Mouse (Mus musculus) liver, embryonic 11.5 days (tissue): ENCODE measurements around the gene Mad1l1. TPM values are rescaled to one million over a fixed set of nuclear protein-coding genes. Genes with fewer than 3 reads are reported as not detected.

Experiments used
- ATAC-seq: fragments of 200-750 bp; cut with Nextera tagmentation; replicated peaks from 2 replicates; pipeline ENCODE4 v1.8.0; 2017; ENCODE audit warnings: moderate number of reproducible peaks, mild to moderate bottlenecking, moderate TSS enrichment, moderate library complexity; ENCODE audit not compliant: low FRiP score
- DNase-seq: peaks from one replicate; pipeline ENCODE4 v3.0.0-alpha.2; 2017; ENCODE audit warnings: low spot score
- H3K27ac ChIP-seq: fragments of 300-500 bp; sonication (generic); 2 replicates; pipeline ENCODE4 v1.5.1; 2014; ENCODE audit warnings: mild to moderate bottlenecking, low read depth, low read length, control low read depth
- H3K27me3 ChIP-seq: fragments of 300-500 bp; sonication (generic); replicated peaks from 2 replicates; pipeline ENCODE4 v1.6.1; 2014; ENCODE audit warnings: low read length, mixed read lengths; ENCODE audit not compliant: control insufficient read depth, insufficient read depth
- H3K36me3 ChIP-seq: fragments of 300-500 bp; sonication (generic); 2 replicates; pipeline ENCODE4 v1.6.1; 2014; ENCODE audit warnings: mild to moderate bottlenecking, low read length, moderate library complexity, mixed read lengths; ENCODE audit not compliant: control insufficient read depth, insufficient read depth
- H3K4me1 ChIP-seq: fragments of 300-500 bp; sonication (generic); replicated peaks from 2 replicates; pipeline ENCODE4 v1.6.1; 2014; ENCODE audit warnings: low read length, mixed read lengths; ENCODE audit not compliant: control insufficient read depth, insufficient read depth
- H3K4me2 ChIP-seq: fragments of 300-500 bp; sonication (generic); 2 replicates; pipeline ENCODE4 v1.6.1; 2014; ENCODE audit warnings: mild to moderate bottlenecking, control low read depth, moderate library complexity
- H3K4me3 ChIP-seq: fragments of 300-500 bp; sonication (generic); 2 replicates; pipeline ENCODE4 v1.5.1; 2014; ENCODE audit warnings: low read depth, low read length, control low read depth
- H3K9ac ChIP-seq: fragments of 300-500 bp; sonication (generic); 2 replicates; pipeline ENCODE4 v1.6.1; 2014; ENCODE audit warnings: low read depth, low read length, control low read depth
- H3K9me3 ChIP-seq: fragments of 300-500 bp; sonication (generic); 2 replicates; pipeline ENCODE4 v1.6.1; 2016; ENCODE audit warnings: low read length, inconsistent platforms, mixed read lengths; ENCODE audit not compliant: control insufficient read depth
- WGBS: fragments of 180-500 bp; shearing (Covaris S2); extraction: QIAGEN DNeasy Blood & Tissue Kit; methylation state at CpG from one replicate; pipeline ENCODE4 v1.1.7; 2014; 5-methylcytosine and 5-hydroxymethylcytosine counted together
- polyA plus RNA-seq: library from polyadenylated mRNA; unstranded; fragments of >200 nt; fragmentation: Nextera tagmentation; extraction: Ambion mirVana; gene quantifications from 2 replicates; pipeline ENCODE4 v1.2.1, GENCODE M21; 2014

The Mad1l1 gene
- polyA plus RNA-seq, 1 experiment from 2014 or later = 43.0 TPM

DNA sequence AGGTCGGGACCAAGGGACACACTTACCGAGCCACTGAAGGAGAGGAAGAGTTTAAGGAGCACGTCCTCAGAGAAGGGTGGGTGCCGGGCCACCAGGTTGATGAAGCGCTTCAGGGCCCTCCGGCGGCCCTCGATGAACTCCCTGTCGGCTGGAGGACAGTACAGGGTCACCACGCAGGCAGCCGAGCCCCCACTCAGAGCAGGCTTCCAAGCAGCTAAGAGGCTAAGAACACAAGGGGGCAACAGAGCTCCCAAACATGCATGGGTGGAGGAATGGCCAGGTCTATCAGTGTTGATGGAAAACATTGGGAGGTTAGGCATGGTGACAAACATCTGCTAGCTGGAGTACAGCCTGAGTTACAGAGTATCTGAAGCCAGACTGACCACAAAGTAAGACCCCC, 34.6 kb upstream of the Mad1l1 start:
- no peak for ATAC-seq
- H3K4me3 ChIP-seq = no peak overlapping the region
- H3K4me1 ChIP-seq = no peaks in the 10 kb centered on the region
- 87% methylated on average over 11 of the region's 11 CpGs for WGBS
- no peak overlapping the region for H3K4me2 ChIP-seq
- H3K9ac ChIP-seq = no peak overlapping the region
- no peak for DNase-seq
- no peaks in the 10 kb centered on the region for H3K9me3 ChIP-seq
- H3K36me3 ChIP-seq = peaks cover 42% of the 10 kb centered on the region
- no peaks in the 10 kb centered on the region for H3K27me3 ChIP-seq
- H3K27ac ChIP-seq = no peak overlapping the region

DNA sequence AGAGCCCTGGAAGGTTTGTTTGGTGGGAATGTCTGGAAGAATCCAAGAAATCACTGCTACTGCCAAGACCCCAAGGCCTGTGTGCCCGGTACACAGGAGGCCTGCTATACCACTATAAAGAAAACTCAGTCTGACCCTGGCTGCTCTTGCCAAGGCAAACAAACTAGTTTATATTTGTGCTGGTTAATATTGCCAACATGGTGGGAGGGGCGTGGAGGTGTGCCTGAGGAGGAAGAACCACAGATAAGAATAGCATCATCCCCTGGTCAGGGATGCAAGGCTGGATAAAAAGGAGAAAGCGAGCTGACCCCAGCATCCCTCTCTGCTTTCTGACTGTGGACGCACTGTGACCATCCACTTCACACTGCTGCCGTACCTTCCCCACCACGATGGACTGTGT, 31.0 kb upstream of the Mad1l1 start:
- no peaks in the 10 kb centered on the region for H3K27me3 ChIP-seq
- no peak overlapping the region for H3K4me3 ChIP-seq
- no peak overlapping the region for H3K9ac ChIP-seq
- peaks cover 29% of the 10 kb centered on the region for H3K36me3 ChIP-seq
- WGBS = 89% methylated on average over 6 of the region's 6 CpGs
- H3K4me2 ChIP-seq = no peak overlapping the region
- no peak for ATAC-seq
- H3K9me3 ChIP-seq = no peaks in the 10 kb centered on the region
- no peak overlapping the region for H3K27ac ChIP-seq
- H3K4me1 ChIP-seq = peaks cover 4% of the 10 kb centered on the region; the same call in 1 of the 2 replicates
- DNase-seq = no peak

DNA sequence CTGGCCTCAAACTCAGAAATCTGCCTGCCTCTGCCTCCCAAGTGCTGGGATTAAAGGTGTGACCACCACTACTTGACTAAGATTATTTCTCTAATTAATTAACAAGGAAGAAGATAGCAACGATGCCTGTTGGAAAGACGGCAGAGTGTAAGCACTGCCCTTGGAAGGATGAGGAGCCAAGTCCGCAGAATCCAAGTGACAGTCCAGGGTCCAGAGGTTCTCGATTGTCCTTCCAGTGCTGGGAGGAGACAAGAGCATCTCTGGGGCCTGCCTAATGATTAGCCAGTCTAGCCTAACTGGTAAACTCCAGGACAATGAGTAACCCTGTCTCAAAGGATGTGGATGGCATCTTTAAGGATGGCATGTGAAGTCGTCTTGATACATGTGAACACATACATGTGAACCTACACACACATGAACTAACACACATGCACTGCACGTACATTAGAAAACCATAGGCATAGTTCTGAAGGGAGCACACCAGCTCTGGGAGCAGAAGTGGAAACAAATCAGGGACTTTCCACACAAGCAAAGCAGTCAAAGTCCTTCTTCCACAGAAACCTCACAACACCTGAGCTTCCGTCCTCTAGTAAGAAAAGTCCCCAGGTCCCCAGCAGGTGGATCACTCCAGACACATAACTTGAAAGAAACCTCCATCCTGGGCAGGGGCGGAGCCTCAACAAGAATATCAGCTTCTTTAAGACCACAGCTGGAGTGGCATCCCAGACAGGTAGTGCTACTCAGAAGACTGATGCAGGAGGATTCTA, 29.6 kb upstream of the Mad1l1 start:
- no peaks in the 10 kb centered on the region for H3K9me3 ChIP-seq
- no peak overlapping the region for H3K9ac ChIP-seq
- no peaks in the 10 kb centered on the region for H3K27me3 ChIP-seq
- H3K4me1 ChIP-seq = peaks cover 4% of the 10 kb centered on the region; the same call in 1 of the 2 replicates
- no peak overlapping the region for H3K4me2 ChIP-seq
- WGBS = 90% methylated on average over 8 of the region's 8 CpGs
- DNase-seq (no peak), ATAC-seq (no peak)
- peaks cover 29% of the 10 kb centered on the region for H3K36me3 ChIP-seq
- H3K4me3 ChIP-seq = no peak overlapping the region
- H3K27ac ChIP-seq = no peak overlapping the region

DNA sequence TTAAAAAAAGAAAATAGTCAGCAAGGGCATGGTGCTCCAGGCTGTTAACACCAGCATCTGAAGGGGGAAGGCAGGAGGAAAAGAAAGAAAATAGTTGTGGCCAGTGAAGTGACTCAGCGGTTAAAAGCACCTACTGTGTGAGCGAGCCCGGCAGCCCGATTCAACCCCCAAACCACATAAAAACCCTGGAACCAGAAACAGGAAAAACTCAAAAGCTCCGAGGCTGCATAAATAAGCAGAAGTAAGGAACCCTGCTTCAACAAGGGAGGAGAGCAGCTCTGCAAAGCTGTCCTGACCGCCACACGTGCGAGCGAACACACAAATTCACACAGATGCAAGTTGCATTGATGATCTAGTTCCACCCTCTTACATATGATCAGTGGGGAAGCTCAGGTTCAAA, 28.5 kb upstream of the Mad1l1 start:
- H3K4me1 ChIP-seq = peaks cover 4% of the 10 kb centered on the region; the same call in 1 of the 2 replicates
- peaks cover 30% of the 10 kb centered on the region for H3K36me3 ChIP-seq
- ATAC-seq (no peak), DNase-seq (no peak)
- 82% methylated on average over 9 of the region's 9 CpGs for whole genome bisulfite sequencing
- no peak overlapping the region for H3K27ac ChIP-seq
- no peak overlapping the region for H3K4me2 ChIP-seq
- H3K9me3 ChIP-seq = no peaks in the 10 kb centered on the region
- H3K27me3 ChIP-seq = no peaks in the 10 kb centered on the region
- no peak overlapping the region for H3K9ac ChIP-seq
- no peak overlapping the region for H3K4me3 ChIP-seq

DNA sequence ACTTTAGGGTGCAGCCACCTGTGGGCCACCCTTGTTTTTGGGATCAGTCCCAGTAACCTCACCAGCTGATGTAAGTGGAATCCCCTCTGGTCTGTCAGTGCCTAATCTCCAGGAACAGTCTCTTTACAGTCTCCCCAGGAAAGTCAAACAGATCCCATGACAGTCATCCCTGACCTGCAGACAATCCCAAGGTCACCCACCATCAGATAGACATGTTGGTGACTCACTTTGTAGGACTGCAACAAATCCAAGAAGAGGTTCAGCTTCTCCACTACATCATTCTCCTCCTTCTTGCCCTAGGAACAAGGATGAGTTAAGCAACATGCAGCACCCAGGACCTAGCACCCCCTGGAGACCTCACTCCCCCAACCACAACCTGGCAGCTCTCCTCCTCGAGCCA, 24.7 kb upstream of the Mad1l1 start:
- ATAC-seq = no peak

DNA sequence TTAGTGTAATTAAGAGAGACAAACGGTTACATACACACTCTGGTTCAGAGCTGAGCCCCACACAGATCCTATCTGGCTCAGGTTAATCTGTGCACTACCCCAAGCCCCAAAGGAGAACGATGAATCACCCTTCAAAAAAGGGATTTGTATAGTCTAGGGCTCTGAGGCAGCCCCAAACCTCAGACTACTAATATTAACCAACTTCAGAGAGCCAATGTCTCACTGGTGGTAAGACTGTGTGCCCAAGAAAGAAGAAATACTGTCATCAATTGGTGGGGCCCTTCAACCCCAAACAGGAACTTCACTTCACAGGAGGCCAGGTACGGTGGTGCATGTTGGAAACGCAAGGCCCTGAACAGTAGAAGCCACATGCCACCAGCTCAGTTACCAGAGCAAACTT, 23.9 kb upstream of the Mad1l1 start:
- no peaks in the 10 kb centered on the region for H3K9me3 ChIP-seq
- DNase-seq = no peak
- H3K4me1 ChIP-seq = peaks cover 4% of the 10 kb centered on the region; the same call in 1 of the 2 replicates
- no peak overlapping the region for H3K27ac ChIP-seq
- no peaks in the 10 kb centered on the region for H3K27me3 ChIP-seq
- H3K4me2 ChIP-seq = no peak overlapping the region
- H3K4me3 ChIP-seq = no peak overlapping the region
- no peak overlapping the region for H3K9ac ChIP-seq
- 90% methylated on average over 4 of the region's 4 CpGs for WGBS
- peaks cover 15% of the 10 kb centered on the region; the same call in 1 of the 2 replicates for H3K36me3 ChIP-seq
- ATAC-seq = no peak

More for the DNA sequence above, 24.7 kb upstream of the Mad1l1 start:
- peaks cover 4% of the 10 kb centered on the region; the same call in 1 of the 2 replicates for H3K4me1 ChIP-seq
- H3K36me3 ChIP-seq = peaks cover 14% of the 10 kb centered on the region; the same call in 1 of the 2 replicates
- no peaks in the 10 kb centered on the region for H3K27me3 ChIP-seq
- H3K4me3 ChIP-seq = no peak overlapping the region
- no peak for DNase-seq
- H3K9me3 ChIP-seq = no peaks in the 10 kb centered on the region
- H3K27ac ChIP-seq = no peak overlapping the region
- whole genome bisulfite sequencing = 65% methylated on average over 1 of the region's 1 CpGs
- no peak overlapping the region for H3K9ac ChIP-seq
- no peak overlapping the region for H3K4me2 ChIP-seq

DNA sequence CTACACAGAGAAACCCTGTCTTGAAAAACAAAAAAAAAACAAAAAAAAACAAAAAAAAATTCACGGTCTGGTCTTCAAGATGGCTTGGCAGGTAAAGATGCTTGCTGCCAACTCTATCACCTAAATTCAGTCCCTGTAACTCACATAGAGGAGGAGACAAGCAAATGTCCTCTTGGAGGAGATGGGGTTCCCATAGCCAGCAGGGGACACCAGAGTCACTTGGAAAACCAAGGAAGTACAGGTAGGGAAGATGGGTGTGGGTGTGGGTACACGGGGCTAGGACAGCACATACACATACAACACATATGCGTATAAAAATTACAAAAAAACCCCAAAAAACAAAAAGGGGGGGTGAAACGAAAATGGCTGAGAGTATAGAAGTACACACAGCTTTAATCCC, 21.5 kb upstream of the Mad1l1 start:
- H3K4me1 ChIP-seq = no peaks in the 10 kb centered on the region
- peaks cover 34% of the 10 kb centered on the region for H3K36me3 ChIP-seq
- no peaks in the 10 kb centered on the region for H3K27me3 ChIP-seq
- WGBS = 82% methylated on average over 4 of the region's 4 CpGs
- H3K4me3 ChIP-seq = no peak overlapping the region
- ATAC-seq (no peak), DNase-seq (no peak)
- H3K27ac ChIP-seq = no peak overlapping the region
- H3K9ac ChIP-seq = no peak overlapping the region
- no peak overlapping the region for H3K4me2 ChIP-seq
- H3K9me3 ChIP-seq = 0 out of 2 replicates have a peak, but pooled peaks cover 2% of the 10 kb centered on the region

DNA sequence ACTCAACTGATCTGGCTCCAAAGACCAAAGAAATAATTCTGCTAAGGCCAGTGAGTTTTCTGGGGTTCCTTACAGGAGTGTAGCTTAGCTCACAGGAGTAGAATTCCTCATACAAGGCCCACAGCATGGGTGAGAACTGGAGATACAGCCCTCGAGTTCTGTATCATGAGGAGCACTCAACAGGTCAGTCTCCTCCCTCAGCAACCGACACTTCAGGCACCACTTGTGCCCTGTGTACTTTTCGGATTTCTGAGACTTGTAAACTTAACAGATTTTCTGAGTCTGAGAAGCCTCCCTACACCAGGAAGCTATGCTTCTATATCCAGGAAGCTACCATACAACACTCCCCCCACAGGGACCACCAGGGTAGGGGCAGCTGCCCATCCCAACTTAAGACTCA, 18.5 kb upstream of the Mad1l1 start:
- no peak overlapping the region for H3K9ac ChIP-seq
- H3K4me2 ChIP-seq = no peak overlapping the region
- 80% methylated on average over 3 of the region's 3 CpGs for WGBS
- 0 out of 2 replicates have a peak, but pooled peaks cover 2% of the 10 kb centered on the region for H3K9me3 ChIP-seq
- no peaks in the 10 kb centered on the region for H3K27me3 ChIP-seq
- peaks cover 31% of the 10 kb centered on the region for H3K36me3 ChIP-seq
- H3K4me3 ChIP-seq = no peak overlapping the region
- no peak for ATAC-seq
- H3K27ac ChIP-seq = no peak overlapping the region
- no peaks in the 10 kb centered on the region for H3K4me1 ChIP-seq
- no peak for DNase-seq

DNA sequence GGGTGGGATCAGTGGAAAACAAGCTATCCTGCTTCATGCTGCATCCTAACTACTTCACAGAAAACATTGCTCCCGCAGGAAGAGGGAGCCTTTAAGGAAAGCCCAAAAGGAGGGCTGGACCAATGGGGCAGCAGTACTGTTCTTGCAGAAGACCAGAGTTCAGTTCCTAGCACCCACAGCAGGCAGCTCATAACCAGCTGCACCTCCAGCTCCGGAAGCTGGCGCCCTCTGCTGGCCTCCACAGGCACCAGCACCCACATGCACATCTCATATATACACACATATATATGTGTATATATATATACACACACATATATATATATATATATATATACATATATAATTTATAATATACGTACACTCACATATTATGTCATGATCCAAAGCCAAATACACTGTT, 17.4 kb upstream of the Mad1l1 start:
- Histone ChIP-seq H3K9ac (no peak overlapping the region), H3K4me3 (no peak overlapping the region), H3K4me2 (no peak overlapping the region), H3K27me3 (no peaks in the 10 kb centered on the region), H3K4me1 (no peaks in the 10 kb centered on the region), H3K9me3 (0 out of 2 replicates have a peak, but pooled peaks cover 2% of the 10 kb centered on the region), H3K36me3 (peaks cover 26% of the 10 kb centered on the region), H3K27ac (no peak overlapping the region)
- ATAC-seq (no peak), DNase-seq (no peak)
- WGBS = 89% methylated on average over 4 of the region's 4 CpGs
